Mouse (Mus musculus): ENCODE measurements around the gene Fli1. TPM values are rescaled to one million over a fixed set of nuclear protein-coding genes. Genes with fewer than 3 reads are reported as not detected.

Gene Fli1
- polyA plus RNA-seq, 1 experiment: not detected

- no peaks in the 10 kb centered on the region for H3K36me3 ChIP-seq (ENCODE audit: control insufficient read depth, insufficient read depth)
- H3K27me3 ChIP-seq (ENCODE audit: control insufficient read depth, insufficient read depth, insufficient read length): peaks cover 6% of the 10 kb centered on the region
- no peaks in the 10 kb centered on the region for H3K79me2 ChIP-seq (ENCODE audit: control insufficient read depth, insufficient read depth)
- TF ChIP-seq TCF3 (IDR thresholded peaks at IDR 0.05; ENCODE audit: insufficient read length, low read depth) (no peak), MAX (IDR thresholded peaks at IDR 0.05; ENCODE audit: low read depth) (no peak), REST (IDR thresholded peaks at IDR 0.05; ENCODE audit: insufficient read depth, insufficient read length) (no peak), POLR2A (IDR thresholded peaks at IDR 0.05; ENCODE audit: insufficient read length, low read depth) (no peak)
- no peak overlapping the region for H3K4me3 ChIP-seq
- no peak overlapping the region for H3ac ChIP-seq (ENCODE audit: control insufficient read depth, insufficient read length)
- no peak overlapping the region for H3K4me2 ChIP-seq (ENCODE audit: low read depth)
These were observed 42.7 kb upstream of the Fli1 start for GRCm38 (mm10) chr9:32585357-32585756.

- H3K4me2 ChIP-seq (ENCODE audit: low read depth): no peak overlapping the region
These were observed 41.2 kb upstream of the Fli1 start for GRCm38 (mm10) chr9:32583905-32584304.

GRCm38 (mm10) chr9:32581851-32582573 is 39.4 kb upstream of the Fli1 start:
- no peaks in the 10 kb centered on the region for H3K79me2 ChIP-seq (ENCODE audit: control insufficient read depth, insufficient read depth)
- peaks cover 14% of the 10 kb centered on the region for H3K27me3 ChIP-seq (ENCODE audit: control insufficient read depth, insufficient read depth, insufficient read length)
- H3K4me2 ChIP-seq (ENCODE audit: low read depth): no peak overlapping the region
- H3K4me3 ChIP-seq: no peak overlapping the region
- TF ChIP-seq SRF (IDR thresholded peaks at IDR 0.05; ENCODE audit: control insufficient read depth, insufficient read length, low read depth) (no peak), TCF12 (IDR thresholded peaks at IDR 0.05; ENCODE audit: insufficient read depth, poor library complexity, severe bottlenecking) (no peak), TCF3 (IDR thresholded peaks at IDR 0.05; ENCODE audit: insufficient read length, low read depth) (no peak), E2F4 (IDR thresholded peaks at IDR 0.05; ENCODE audit: insufficient read depth) (no peak), MYOG (IDR thresholded peaks at IDR 0.05; ENCODE audit: control insufficient read depth in 1 of 3, insufficient read depth in 1 of 3, insufficient read length in 2 of 3, low read depth in 2 of 3) (no peak), POLR2AphosphoS2 (IDR thresholded peaks at IDR 0.05; ENCODE audit: insufficient read length, low read depth) (no peak), USF1 (IDR thresholded peaks at IDR 0.05; ENCODE audit: low read depth) (no peak)
- no peak overlapping the region for H3ac ChIP-seq (ENCODE audit: control insufficient read depth, insufficient read length)
- no peaks in the 10 kb centered on the region for H3K36me3 ChIP-seq (ENCODE audit: control insufficient read depth, insufficient read depth)

More at GRCm38 (mm10) chr9:32583905-32584304, 41.2 kb upstream of the Fli1 start:
- TF ChIP-seq TCF3 (IDR thresholded peaks at IDR 0.05; ENCODE audit: insufficient read length, low read depth): no peak
- no peak for TF ChIP-seq CEBPB (IDR thresholded peaks at IDR 0.05; ENCODE audit: insufficient read depth, poor library complexity, severe bottlenecking)
- no peak for TF ChIP-seq POLR2A (IDR thresholded peaks at IDR 0.05; ENCODE audit: insufficient read length, low read depth)
- no peak for TF ChIP-seq MYOG (IDR thresholded peaks at IDR 0.05; ENCODE audit: control insufficient read depth in 1 of 3, insufficient read depth in 1 of 3, insufficient read length in 2 of 3, low read depth in 2 of 3)
- no peak for TF ChIP-seq USF1 (IDR thresholded peaks at IDR 0.05; ENCODE audit: low read depth)
- no peak for TF ChIP-seq SRF (IDR thresholded peaks at IDR 0.05; ENCODE audit: control insufficient read depth, insufficient read length, low read depth)
- TF ChIP-seq TCF12 (IDR thresholded peaks at IDR 0.05; ENCODE audit: insufficient read depth, poor library complexity, severe bottlenecking): no peak
- peaks cover 6% of the 10 kb centered on the region for H3K27me3 ChIP-seq (ENCODE audit: control insufficient read depth, insufficient read depth, insufficient read length)
- H3K4me3 ChIP-seq: no peak overlapping the region
- no peak overlapping the region for H3ac ChIP-seq (ENCODE audit: control insufficient read depth, insufficient read length)
- no peaks in the 10 kb centered on the region for H3K79me2 ChIP-seq (ENCODE audit: control insufficient read depth, insufficient read depth)
- H3K36me3 ChIP-seq (ENCODE audit: control insufficient read depth, insufficient read depth): no peaks in the 10 kb centered on the region

GRCm38 (mm10) chr9:32578411-32578810 is 35.8 kb upstream of the Fli1 start:
- no peak overlapping the region for H3ac ChIP-seq (ENCODE audit: control insufficient read depth, insufficient read length)
- H3K4me2 ChIP-seq (ENCODE audit: low read depth): no peak overlapping the region
- no peak for TF ChIP-seq REST (IDR thresholded peaks at IDR 0.05; ENCODE audit: insufficient read depth, insufficient read length)
- TF ChIP-seq MYOG (IDR thresholded peaks at IDR 0.05; ENCODE audit: control insufficient read depth in 1 of 3, insufficient read depth in 1 of 3, insufficient read length in 2 of 3, low read depth in 2 of 3): no peak
- no peak for TF ChIP-seq SRF (IDR thresholded peaks at IDR 0.05; ENCODE audit: control insufficient read depth, insufficient read length, low read depth)
- TF ChIP-seq TCF12 (IDR thresholded peaks at IDR 0.05; ENCODE audit: insufficient read depth, poor library complexity, severe bottlenecking): no peak
- H3K27me3 ChIP-seq (ENCODE audit: control insufficient read depth, insufficient read depth, insufficient read length): peaks cover 17% of the 10 kb centered on the region
- H3K4me3 ChIP-seq: no peak overlapping the region
- no peaks in the 10 kb centered on the region for H3K79me2 ChIP-seq (ENCODE audit: control insufficient read depth, insufficient read depth)
- no peaks in the 10 kb centered on the region for H3K36me3 ChIP-seq (ENCODE audit: control insufficient read depth, insufficient read depth)

- no peak overlapping the region for H3ac ChIP-seq (ENCODE audit: control insufficient read depth, insufficient read length)
- H3K4me3 ChIP-seq: no peak overlapping the region
- peaks cover 26% of the 10 kb centered on the region for H3K27me3 ChIP-seq (ENCODE audit: control insufficient read depth, insufficient read depth, insufficient read length)
- no peak for TF ChIP-seq TCF12 (IDR thresholded peaks at IDR 0.05; ENCODE audit: insufficient read depth, poor library complexity, severe bottlenecking)
- no peak for TF ChIP-seq E2F4 (IDR thresholded peaks at IDR 0.05; ENCODE audit: insufficient read depth)
- no peak for TF ChIP-seq CEBPB (IDR thresholded peaks at IDR 0.05; ENCODE audit: insufficient read depth, poor library complexity, severe bottlenecking)
- TF ChIP-seq POLR2AphosphoS2 (IDR thresholded peaks at IDR 0.05; ENCODE audit: insufficient read length, low read depth): no peak
- no peak for TF ChIP-seq MYOG (IDR thresholded peaks at IDR 0.05; ENCODE audit: control insufficient read depth in 1 of 3, insufficient read depth in 1 of 3, insufficient read length in 2 of 3, low read depth in 2 of 3)
- TF ChIP-seq REST (IDR thresholded peaks at IDR 0.05; ENCODE audit: insufficient read depth, insufficient read length): no peak
- TF ChIP-seq POLR2A (IDR thresholded peaks at IDR 0.05; ENCODE audit: insufficient read length, low read depth): no peak
- no peak for TF ChIP-seq SRF (IDR thresholded peaks at IDR 0.05; ENCODE audit: control insufficient read depth, insufficient read length, low read depth)
- no peak for TF ChIP-seq MYOD1 (IDR thresholded peaks at IDR 0.05; ENCODE audit: control insufficient read depth in 1 of 3, insufficient read length in 2 of 3, low read depth in 2 of 3)
- TF ChIP-seq TCF3 (IDR thresholded peaks at IDR 0.05; ENCODE audit: insufficient read length, low read depth): no peak
- TF ChIP-seq USF1 (IDR thresholded peaks at IDR 0.05; ENCODE audit: low read depth): no peak
- TF ChIP-seq MAX (IDR thresholded peaks at IDR 0.05; ENCODE audit: low read depth): no peak
- no peak overlapping the region for H3K4me2 ChIP-seq (ENCODE audit: low read depth)
- H3K79me2 ChIP-seq (ENCODE audit: control insufficient read depth, insufficient read depth): no peaks in the 10 kb centered on the region
- no peaks in the 10 kb centered on the region for H3K36me3 ChIP-seq (ENCODE audit: control insufficient read depth, insufficient read depth)
These were observed 31.0 kb upstream of the Fli1 start for GRCm38 (mm10) chr9:32573638-32574037.

Measured in myocyte (in vitro differentiated cells).